1 mouse cellular context compared by ENCODE assay signal in the genomic region with DNA sequence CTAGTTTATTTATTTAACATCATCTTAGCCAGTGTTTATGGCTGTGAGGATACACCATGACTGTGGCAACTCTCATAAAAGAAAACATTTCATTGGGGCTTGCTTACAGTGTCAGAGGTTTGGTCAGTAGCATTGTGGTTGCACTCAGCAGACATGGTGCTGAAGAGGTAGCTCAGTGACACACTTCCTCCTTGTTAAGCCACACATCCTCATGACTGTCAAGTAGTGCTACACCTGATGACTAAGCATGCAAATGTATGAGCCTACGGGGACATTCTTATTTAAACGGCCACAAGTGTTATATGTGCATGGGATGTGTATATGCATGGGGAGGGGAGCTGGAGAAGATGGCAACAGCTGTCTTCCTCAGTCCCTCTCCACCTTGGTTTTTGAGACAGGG.
A peak's percentile ranks its signal among the peaks of the same experiment; 100 is the strongest.
TF ChIP-seq lines count a peak whose summit lies in the region.

No protein-coding gene starts in this region.

TF ChIP-seq in CH12.LX, 34 proteins besides CTCF, POLR2A, EP300 and RAD21 (continued from another document):
- TF ChIP-seq ETS1 (conservative IDR thresholded peaks at IDR 0.05; ENCODE audit: low read depth, low read length) = peak; percentile 78
- TF ChIP-seq MAZ (IDR thresholded peaks at IDR 0.05; ENCODE audit: low read depth, low read length) = no peak
- no peak for TF ChIP-seq GABPA (IDR thresholded peaks at IDR 0.05; ENCODE audit: insufficient replicate concordance, low read depth, low read length)
- peak; percentile 49; the same call in 1 of the 2 replicates for TF ChIP-seq MYC (IDR thresholded peaks at IDR 0.05; ENCODE audit: low read depth, low read length)
- TF ChIP-seq CHD2 (IDR thresholded peaks at IDR 0.05; ENCODE audit: low read length) = no peak
- TF ChIP-seq JUN (IDR thresholded peaks at IDR 0.05; ENCODE audit: insufficient read depth, low read depth, low read length) = peak; percentile 41; the same call in 1 of the 2 replicates
- TF ChIP-seq ZC3H11A (IDR thresholded peaks at IDR 0.05; ENCODE audit: low read depth, low read length) = no peak
- TF ChIP-seq CHD1 (IDR thresholded peaks at IDR 0.05; ENCODE audit: low read depth, low read length) = no peak
- no peak for TF ChIP-seq NELFE (IDR thresholded peaks at IDR 0.05; ENCODE audit: low read depth, low read length)
- TF ChIP-seq RCOR1 (conservative IDR thresholded peaks at IDR 0.05; ENCODE audit: low read depth, low read length) = no peak
- TF ChIP-seq USF1 (IDR thresholded peaks at IDR 0.05; ENCODE audit: low read depth, low read length) = no peak
- no peak for TF ChIP-seq E2F4 (IDR thresholded peaks at IDR 0.05; ENCODE audit: insufficient replicate concordance, low read depth, low read length)
- TF ChIP-seq IRF4 (IDR thresholded peaks at IDR 0.05; ENCODE audit: low read depth, low read length) = peak; percentile 62; the same call in 1 of the 2 replicates
- peak; percentile 41; the same call in 1 of the 2 replicates for TF ChIP-seq TCF12 (IDR thresholded peaks at IDR 0.05; ENCODE audit: low read depth, low read length)
- no peak for TF ChIP-seq SIN3A (IDR thresholded peaks at IDR 0.05; ENCODE audit: low read length)
- TF ChIP-seq ELF1 (IDR thresholded peaks at IDR 0.05; ENCODE audit: low read depth, low read length) = peak; percentile 61
- TF ChIP-seq ZNF384 (IDR thresholded peaks at IDR 0.05; ENCODE audit: low read depth, low read length) = no peak
- TF ChIP-seq KAT2A (IDR thresholded peaks at IDR 0.05; ENCODE audit: insufficient replicate concordance, low read length) = no peak
- TF ChIP-seq MAFK (IDR thresholded peaks at IDR 0.05; ENCODE audit: insufficient replicate concordance, low read length) = no peak
- TF ChIP-seq PAX5 (IDR thresholded peaks at IDR 0.05; ENCODE audit: low read length) = no peak
- peak; percentile 39; the same call in 1 of the 2 replicates for TF ChIP-seq MEF2A (IDR thresholded peaks at IDR 0.05; ENCODE audit: borderline replicate concordance, low read depth, low read length)
- TF ChIP-seq UBTF (IDR thresholded peaks at IDR 0.05; ENCODE audit: low read depth, low read length) = no peak
- peak; percentile 49; the same call in 1 of the 2 replicates for TF ChIP-seq JUND (conservative IDR thresholded peaks at IDR 0.05; ENCODE audit: low read depth, low read length)
- TF ChIP-seq MAX (IDR thresholded peaks at IDR 0.05; ENCODE audit: low read length) = peak; percentile 64
- TF ChIP-seq MXI1 (IDR thresholded peaks at IDR 0.05; ENCODE audit: low read depth, low read length) = no peak
- TF ChIP-seq ZKSCAN1 (IDR thresholded peaks at IDR 0.05; ENCODE audit: borderline replicate concordance, low read depth, low read length) = no peak
- TF ChIP-seq BHLHE40 (IDR thresholded peaks at IDR 0.05; ENCODE audit: low read depth, low read length) = peak; percentile 75
- no peak for TF ChIP-seq NRF1 (IDR thresholded peaks at IDR 0.05; ENCODE audit: low read depth, low read length)
- no peak for TF ChIP-seq SMC3 (IDR thresholded peaks at IDR 0.05; ENCODE audit: low read depth, low read length)
- 0 out of 2 replicates have a peak, but pooled peaks have one; percentile 40 for TF ChIP-seq TBP (conservative IDR thresholded peaks at IDR 0.05; ENCODE audit: low read depth, low read length)
TF ChIP-seq in CH12.LX: peak in this region for 12.
